Mouse (Mus musculus) limb, embryonic 13.5 days (tissue): ENCODE data around the gene Gabbr2. TPM values are rescaled to one million over a fixed set of nuclear protein-coding genes. Genes with fewer than 3 reads are reported as not detected.

Experiments used
- ATAC-seq: fragments of 200-750 bp; cut with Nextera tagmentation; 2 replicates; pipeline ENCODE4 v1.8.0; 2017; ENCODE audit warnings: low read depth, moderate number of reproducible peaks, moderate TSS enrichment; ENCODE audit not compliant: low FRiP score
- H3K27ac ChIP-seq: fragments of 300-500 bp; sonication (generic); 2 replicates; pipeline ENCODE4 v1.5.1; 2015; ENCODE audit warnings: inconsistent platforms, mild to moderate bottlenecking, moderate library complexity
- H3K27me3 ChIP-seq: fragments of 300-500 bp; sonication (generic); 2 replicates; pipeline ENCODE4 v1.6.1; 2015; ENCODE audit warnings: mild to moderate bottlenecking, inconsistent platforms
- H3K36me3 ChIP-seq: fragments of 300-500 bp; sonication (generic); 2 replicates; pipeline ENCODE4 v1.6.1; 2015; ENCODE audit warnings: inconsistent platforms, mild to moderate bottlenecking, moderate library complexity
- H3K4me1 ChIP-seq: fragments of 300-500 bp; sonication (generic); 2 replicates; pipeline ENCODE4 v1.6.1; 2015; ENCODE audit warnings: inconsistent platforms
- H3K4me2 ChIP-seq: fragments of 300-500 bp; sonication (generic); replicated peaks from 2 replicates; pipeline ENCODE4 v1.6.1; 2015; ENCODE audit warnings: inconsistent platforms, mild to moderate bottlenecking, moderate library complexity
- H3K4me3 ChIP-seq: fragments of 300-500 bp; sonication (generic); 2 replicates; pipeline ENCODE4 v1.5.1; 2015; ENCODE audit warnings: moderate library complexity, mild to moderate bottlenecking, inconsistent platforms
- H3K9ac ChIP-seq: fragments of 300-500 bp; sonication (generic); 2 replicates; pipeline ENCODE4 v1.6.1; 2015; ENCODE audit warnings: mild to moderate bottlenecking, inconsistent platforms
- H3K9me3 ChIP-seq: fragments of 300-500 bp; sonication (generic); 2 replicates; pipeline ENCODE4 v1.6.1; 2016; ENCODE audit warnings: inconsistent platforms
- WGBS: fragments of 180-500 bp; shearing (Covaris S2); methylation state at CpG from one replicate; pipeline ENCODE4 v1.1.7; 2015; 5-methylcytosine and 5-hydroxymethylcytosine counted together
- polyA plus RNA-seq: library from polyadenylated mRNA; unstranded; fragments of >200 nt; fragmentation: Nextera tagmentation; extraction: Ambion mirVana; gene quantifications from 2 replicates; pipeline ENCODE4 v1.2.1, GENCODE M21; 2015

Gabbr2 gene
- polyA plus RNA-seq, 1 experiment from 2014 or later: 0.11 TPM

- Histone ChIP-seq H3K36me3 (no peaks in the 10 kb centered on the region), H3K4me2 (no peak overlapping the region), H3K4me1 (peaks cover 9% of the 10 kb centered on the region), H3K27me3 (no peaks in the 10 kb centered on the region), H3K9me3 (0 out of 2 replicates have a peak, but pooled peaks cover 3% of the 10 kb centered on the region), H3K27ac (no peak overlapping the region), H3K4me3 (no peak overlapping the region), H3K9ac (no peak overlapping the region)
- 75% methylated on average over 12 of the region's 12 CpGs for WGBS
- ATAC-seq: no peak
Observed at GRCm38 (mm10) chr4:46853852-46854460, 137.7 kb downstream of the Gabbr2 start.

- Histone ChIP-seq H3K9me3 (0 out of 2 replicates have a peak, but pooled peaks cover 3% of the 10 kb centered on the region), H3K27ac (no peak overlapping the region), H3K4me2 (no peak overlapping the region), H3K4me1 (0 out of 2 replicates have a peak, but pooled peaks cover 4% of the 10 kb centered on the region), H3K9ac (no peak overlapping the region), H3K4me3 (no peak overlapping the region), H3K27me3 (no peaks in the 10 kb centered on the region), H3K36me3 (no peaks in the 10 kb centered on the region)
- no peak for ATAC-seq
Observed at GRCm38 (mm10) chr4:46847745-46848144, 143.9 kb downstream of the Gabbr2 start.

GRCm38 (mm10) chr4:46846396-46846795, 145.3 kb downstream of the Gabbr2 start:
- H3K4me3 ChIP-seq: no peak overlapping the region
- no peaks in the 10 kb centered on the region for H3K27me3 ChIP-seq
- no peak overlapping the region for H3K4me2 ChIP-seq
- H3K27ac ChIP-seq: no peak overlapping the region
- H3K9me3 ChIP-seq: 0 out of 2 replicates have a peak, but pooled peaks cover 3% of the 10 kb centered on the region
- no peak overlapping the region for H3K9ac ChIP-seq
- no peak for ATAC-seq
- H3K36me3 ChIP-seq: no peaks in the 10 kb centered on the region
- 0 out of 2 replicates have a peak, but pooled peaks cover 4% of the 10 kb centered on the region for H3K4me1 ChIP-seq
- 93% methylated on average over 10 of the region's 10 CpGs for WGBS

- Histone ChIP-seq H3K9ac (no peak overlapping the region), H3K4me1 (0 out of 2 replicates have a peak, but pooled peaks cover 4% of the 10 kb centered on the region), H3K4me3 (no peak overlapping the region), H3K4me2 (no peak overlapping the region), H3K36me3 (no peaks in the 10 kb centered on the region), H3K27me3 (no peaks in the 10 kb centered on the region), H3K9me3 (no peaks in the 10 kb centered on the region), H3K27ac (no peak overlapping the region)
- ATAC-seq: no peak
- 70% methylated on average over 6 of the region's 6 CpGs for WGBS
Observed at GRCm38 (mm10) chr4:46844982-46845643, 146.6 kb downstream of the Gabbr2 start.

GRCm38 (mm10) chr4:46844567-46844966, 147.1 kb downstream of the Gabbr2 start:
- H3K4me1 ChIP-seq: 0 out of 2 replicates have a peak, but pooled peaks cover 4% of the 10 kb centered on the region
- H3K27me3 ChIP-seq: no peaks in the 10 kb centered on the region
- no peaks in the 10 kb centered on the region for H3K36me3 ChIP-seq
- no peak for ATAC-seq
- H3K27ac ChIP-seq: no peak overlapping the region
- 83% methylated on average over 5 of the region's 5 CpGs for WGBS
- H3K9me3 ChIP-seq: no peaks in the 10 kb centered on the region
- H3K9ac ChIP-seq: no peak overlapping the region
- no peak overlapping the region for H3K4me3 ChIP-seq
- no peak overlapping the region for H3K4me2 ChIP-seq

GRCm38 (mm10) chr4:46842596-46842995, 149.1 kb downstream of the Gabbr2 start:
- Histone ChIP-seq H3K4me2 (no peak overlapping the region), H3K36me3 (no peaks in the 10 kb centered on the region), H3K27ac (no peak overlapping the region), H3K4me1 (0 out of 2 replicates have a peak, but pooled peaks cover 4% of the 10 kb centered on the region), H3K9ac (no peak overlapping the region), H3K9me3 (no peaks in the 10 kb centered on the region), H3K4me3 (no peak overlapping the region), H3K27me3 (no peaks in the 10 kb centered on the region)
- 91% methylated on average over 7 of the region's 7 CpGs for WGBS
- ATAC-seq: no peak

GRCm38 (mm10) chr4:46840146-46840545, 151.5 kb downstream of the Gabbr2 start:
- Histone ChIP-seq H3K4me3 (no peak overlapping the region), H3K4me2 (no peak overlapping the region), H3K27ac (no peak overlapping the region), H3K4me1 (0 out of 2 replicates have a peak, but pooled peaks cover 3% of the 10 kb centered on the region), H3K9ac (no peak overlapping the region), H3K27me3 (no peaks in the 10 kb centered on the region), H3K9me3 (no peaks in the 10 kb centered on the region), H3K36me3 (no peaks in the 10 kb centered on the region)
- ATAC-seq: no peak
- 57% methylated on average over 6 of the region's 6 CpGs for WGBS

GRCm38 (mm10) chr4:46837362-46837761, 154.3 kb downstream of the Gabbr2 start:
- H3K27ac ChIP-seq: no peak overlapping the region
- no peaks in the 10 kb centered on the region for H3K4me1 ChIP-seq
- no peak overlapping the region for H3K4me2 ChIP-seq
- H3K4me3 ChIP-seq: no peak overlapping the region
- WGBS: 69% methylated on average over 7 of the region's 7 CpGs
- no peak for ATAC-seq
- no peaks in the 10 kb centered on the region for H3K36me3 ChIP-seq
- no peaks in the 10 kb centered on the region for H3K9me3 ChIP-seq
- no peaks in the 10 kb centered on the region for H3K27me3 ChIP-seq
- H3K9ac ChIP-seq: no peak overlapping the region

GRCm38 (mm10) chr4:46836065-46836464, 155.6 kb downstream of the Gabbr2 start:
- H3K4me2 ChIP-seq: no peak overlapping the region
- H3K27ac ChIP-seq: no peak overlapping the region
- ATAC-seq: no peak
- no peak overlapping the region for H3K9ac ChIP-seq
- no peaks in the 10 kb centered on the region for H3K4me1 ChIP-seq
- no peaks in the 10 kb centered on the region for H3K36me3 ChIP-seq
- H3K9me3 ChIP-seq: no peaks in the 10 kb centered on the region
- 74% methylated on average over 18 of the region's 18 CpGs for WGBS
- no peak overlapping the region for H3K4me3 ChIP-seq
- H3K27me3 ChIP-seq: no peaks in the 10 kb centered on the region

GRCm38 (mm10) chr4:46835064-46835463, 156.6 kb downstream of the Gabbr2 start:
- no peaks in the 10 kb centered on the region for H3K36me3 ChIP-seq
- H3K27ac ChIP-seq: no peak overlapping the region
- H3K9me3 ChIP-seq: no peaks in the 10 kb centered on the region
- H3K4me3 ChIP-seq: no peak overlapping the region
- 92% methylated on average over 14 of the region's 14 CpGs for WGBS
- no peak for ATAC-seq
- H3K4me1 ChIP-seq: no peaks in the 10 kb centered on the region
- H3K27me3 ChIP-seq: no peaks in the 10 kb centered on the region
- H3K4me2 ChIP-seq: no peak overlapping the region
- no peak overlapping the region for H3K9ac ChIP-seq

- no peak for ATAC-seq
- Histone ChIP-seq H3K27me3 (no peaks in the 10 kb centered on the region), H3K36me3 (no peaks in the 10 kb centered on the region), H3K27ac (no peak overlapping the region), H3K4me3 (no peak overlapping the region), H3K9me3 (no peaks in the 10 kb centered on the region), H3K4me2 (no peak overlapping the region), H3K9ac (no peak overlapping the region), H3K4me1 (peaks cover 6% of the 10 kb centered on the region; the same call in 1 of the 2 replicates)
- 45% methylated on average over 12 of the region's 12 CpGs for WGBS
Observed at GRCm38 (mm10) chr4:46832834-46833544, 158.7 kb downstream of the Gabbr2 start.

GRCm38 (mm10) chr4:46829656-46830055, 162.0 kb downstream of the Gabbr2 start:
- H3K4me1 ChIP-seq: peaks cover 12% of the 10 kb centered on the region; the same call in 1 of the 2 replicates
- no peak overlapping the region for H3K9ac ChIP-seq
- no peak overlapping the region for H3K4me2 ChIP-seq
- H3K27me3 ChIP-seq: no peaks in the 10 kb centered on the region
- H3K36me3 ChIP-seq: no peaks in the 10 kb centered on the region
- H3K27ac ChIP-seq: no peak overlapping the region
- H3K9me3 ChIP-seq: no peaks in the 10 kb centered on the region
- WGBS: 47% methylated on average over 2 of the region's 2 CpGs
- H3K4me3 ChIP-seq: no peak overlapping the region
- ATAC-seq: no peak
